In genomic region chr11:96685381-96685780, GRCm38 (mm10) we compare ENCODE assay signal across 9 mouse cellular contexts.
DNase-seq lines count a peak whose midpoint lies in the region; ATAC-seq and TF ChIP-seq lines count a peak whose summit lies in the region.
"Had no signal": no experiment of that assay in that cellular context is flagged by ENCODE, and none has a peak within 500 bp of the region (broad histone marks: within the 10 kb centered on the region; RNA-seq: fewer than 3 reads in every experiment).

No protein-coding gene starts in this region.

- TF ChIP-seq RAD21 in CH12.LX (IDR thresholded peaks at IDR 0.05; ENCODE audit: low read depth, low read length): peak; percentile 14

- H3K27ac ChIP-seq in limb, embryonic 11.5 days (replicated peaks; ENCODE audit: low read depth, low read length): no peak overlapping the region
- no peak overlapping the region for H3K27ac ChIP-seq in limb, embryonic 10.5 days
- no peak overlapping the region for H3K27ac ChIP-seq in CH12.LX (ENCODE audit: insufficient read depth, low read depth)
- H3K27ac ChIP-seq: liver, embryonic 13.5 days had no signal

- no peak for ATAC-seq in limb, embryonic 11.5 days (ENCODE audit: insufficient number of reproducible peaks, low FRiP score, low TSS enrichment, low read depth)

- dilution Hi-C loops in CH12.LX (cut with MboI; ENCODE audit: extremely low pct_ligation_motif_present, extremely low pct_unique_long_range_greater_than_20kb, low sequenced_read_pairs): no loop called here

- no peak overlapping the region for H3K4me3 ChIP-seq in limb, embryonic 11.5 days (ENCODE audit: low read depth, low read length)
- H3K4me3 ChIP-seq in limb, embryonic 10.5 days: no peak overlapping the region
- H3K4me3 ChIP-seq in CH12.LX (replicated peaks in 1 of 3; ENCODE audit: low read depth in 2 of 3, low read length in 2 of 3, poor library complexity in 1 of 3): no peak overlapping the region
- H3K4me3 ChIP-seq: liver, embryonic 13.5 days had no signal

- no peak overlapping the region for H3K9ac ChIP-seq in limb, embryonic 11.5 days (ENCODE audit: low read length)
- H3K9ac ChIP-seq in CH12.LX (ENCODE audit: insufficient read depth, low read depth): no peak overlapping the region
- H3K9ac ChIP-seq: liver, embryonic 13.5 days had no signal

- no peak overlapping the region for H3K4me2 ChIP-seq in limb, embryonic 11.5 days (ENCODE audit: low read depth, severe bottlenecking)
- H3K4me2 ChIP-seq in CH12.LX (ENCODE audit: insufficient read depth, low read depth, poor library complexity, severe bottlenecking): no peak overlapping the region
- H3K4me2 ChIP-seq: liver, embryonic 13.5 days had no signal

- 85% methylated on average over 2 of the region's 2 CpGs for WGBS in limb, embryonic 11.5 days
- 81% methylated on average over 2 of the region's 2 CpGs for WGBS in limb, embryonic 10.5 days

- no peak for TF ChIP-seq EP300 in CH12.LX (IDR thresholded peaks at IDR 0.05; ENCODE audit: low read length)

- peak; percentile 34 for DNase-seq in limb, embryonic 11.5 days (ENCODE audit: low spot score)
- no peak for DNase-seq in limb, embryonic 10.5 days (ENCODE audit: low spot score)
- DNase-seq in 416B (ENCODE audit: low read depth) (peak; percentile 35), CH12.LX (ENCODE audit: extremely low read depth) (peak; percentile 33)
- no peak for DNase-seq in brain, embryonic 14.5 days (ENCODE audit: low read depth)
- no peak for DNase-seq in natural killer cell, adult 2 months (ENCODE audit: low spot score in 2 of 2)
- no peak for DNase-seq in right cerebral cortex, adult 18-20 months
- DNase-seq: heart, postnatal 14 days; liver, embryonic 13.5 days had no signal

- H3K79me2 ChIP-seq in CH12.LX (replicated peaks; ENCODE audit: control insufficient read depth, extremely low read depth, insufficient read depth, poor library complexity, severe bottlenecking): no peaks in the 10 kb centered on the region

- peak; percentile 65 to 87 for TF ChIP-seq CTCF in CH12.LX (conservative IDR thresholded peaks at IDR 0.05 in 1 of 2, IDR thresholded peaks at IDR 0.05 in 1 of 2; ENCODE audit: low read depth in 2 of 2, low read length in 2 of 2)
- TF ChIP-seq CTCF in brain, embryonic 14.5 days (IDR thresholded peaks at IDR 0.05; ENCODE audit: borderline replicate concordance, extremely low read depth, insufficient read depth, insufficient read length): peak; percentile 36; the same call in 1 of the 2 replicates

- in situ Hi-C loops in CH12.LX (cut with MboI; ENCODE audit: low pct_ligation_motif_present, low pct_unique_long_range_greater_than_20kb, low sequenced_read_pairs): no loop called here

- no peaks in the 10 kb centered on the region for H3K4me1 ChIP-seq in limb, embryonic 11.5 days (ENCODE audit: control insufficient read depth, insufficient read depth, low read length)
- peaks cover 16% of the 10 kb centered on the region; the same call in 1 of the 2 replicates for H3K4me1 ChIP-seq in limb, embryonic 10.5 days
- peaks cover 0 to 3% of the 10 kb centered on the region in 2 experiments; a peak in 1 of 4 replicates for H3K4me1 ChIP-seq in CH12.LX (ENCODE audit: control insufficient read depth in 1 of 2, insufficient read depth in 2 of 2)
- H3K4me1 ChIP-seq: liver, embryonic 13.5 days had no signal

- no peak for TF ChIP-seq POLR2A in CH12.LX (IDR thresholded peaks at IDR 0.05; ENCODE audit: low read depth, low read length)
- TF ChIP-seq POLR2A in brain, embryonic 14.5 days (IDR thresholded peaks at IDR 0.05; ENCODE audit: borderline replicate concordance, extremely low read depth, insufficient read depth, insufficient read length, poor library complexity, severe bottlenecking): no peak

- H3K36me3 ChIP-seq in limb, embryonic 11.5 days (ENCODE audit: control insufficient read depth, insufficient read depth, low read length): no peaks in the 10 kb centered on the region
- no peaks in the 10 kb centered on the region for H3K36me3 ChIP-seq in limb, embryonic 10.5 days
- H3K36me3 ChIP-seq in CH12.LX (replicated peaks in 1 of 2; ENCODE audit: control insufficient read depth in 1 of 2, insufficient read depth in 1 of 2, low read length in 1 of 2): no peaks in the 10 kb centered on the region
- H3K36me3 ChIP-seq: liver, embryonic 13.5 days had no signal

- no peaks in the 10 kb centered on the region for H3K9me3 ChIP-seq in limb, embryonic 11.5 days (ENCODE audit: control insufficient read depth, low read length)
- no peaks in the 10 kb centered on the region for H3K9me3 ChIP-seq in limb, embryonic 10.5 days (replicated peaks)
- no peaks in the 10 kb centered on the region for H3K9me3 ChIP-seq in CH12.LX (replicated peaks; ENCODE audit: low read length)
- H3K9me3 ChIP-seq: liver, embryonic 13.5 days had no signal

- no peaks in the 10 kb centered on the region for H3K27me3 ChIP-seq in limb, embryonic 11.5 days (ENCODE audit: control insufficient read depth, insufficient read depth, low read length)
- H3K27me3 ChIP-seq in limb, embryonic 10.5 days (ENCODE audit: low read depth, poor library complexity, severe bottlenecking): peaks cover 43% of the 10 kb centered on the region
- H3K27me3 ChIP-seq in CH12.LX (replicated peaks): peaks cover 3% of the 10 kb centered on the region
- H3K27me3 ChIP-seq: liver, embryonic 13.5 days had no signal

TF ChIP-seq in CH12.LX, 34 proteins besides CTCF, POLR2A, EP300 and RAD21:
- no peak for TF ChIP-seq CHD1 (IDR thresholded peaks at IDR 0.05; ENCODE audit: low read depth, low read length)
- TF ChIP-seq ZNF384 (IDR thresholded peaks at IDR 0.05; ENCODE audit: low read depth, low read length): peak; percentile 41
- no peak for TF ChIP-seq KAT2A (IDR thresholded peaks at IDR 0.05; ENCODE audit: insufficient replicate concordance, low read length)
- TF ChIP-seq SMC3 (IDR thresholded peaks at IDR 0.05; ENCODE audit: low read depth, low read length): peak; percentile 33
- TF ChIP-seq MAX (IDR thresholded peaks at IDR 0.05; ENCODE audit: low read length): no peak
- TF ChIP-seq MYC (IDR thresholded peaks at IDR 0.05; ENCODE audit: low read depth, low read length): no peak
- no peak for TF ChIP-seq ETS1 (conservative IDR thresholded peaks at IDR 0.05; ENCODE audit: low read depth, low read length)
- no peak for TF ChIP-seq NELFE (IDR thresholded peaks at IDR 0.05; ENCODE audit: low read depth, low read length)
- no peak for TF ChIP-seq TBP (conservative IDR thresholded peaks at IDR 0.05; ENCODE audit: low read depth, low read length)
- no peak for TF ChIP-seq TCF12 (IDR thresholded peaks at IDR 0.05; ENCODE audit: low read depth, low read length)
- TF ChIP-seq CHD2 (IDR thresholded peaks at IDR 0.05; ENCODE audit: low read length): no peak
- TF ChIP-seq POLR2AphosphoS2 (IDR thresholded peaks at IDR 0.05; ENCODE audit: low read depth, low read length): no peak

Comparison
In these comparisons a context has a peak if more than half of its experiments do, and no peak if none do; other contexts are left out.
1. DNase-seq: peak in limb, embryonic 11.5 days (single experiment), 416B (single experiment) and CH12.LX (single experiment); none in limb, embryonic 10.5 days (single experiment), brain, embryonic 14.5 days (single experiment), natural killer cell, adult 2 months (0 of 2) and right cerebral cortex, adult 18-20 months (single experiment).